Mouse (Mus musculus) limb, embryonic 14.5 days (tissue): ENCODE data around the gene Tuft1. TPM values are rescaled to one million over a fixed set of nuclear protein-coding genes. Genes with fewer than 3 reads are reported as not detected.
"Not testable (repeated sequence)": the region's sequence is repeated elsewhere in the genome, so short reads cannot be mapped to it uniquely, and the experiment has no call there.

Experiments
- ATAC-seq: fragments of 200-750 bp; cut with Nextera tagmentation; 2 replicates; pipeline ENCODE4 v1.8.0; 2017; ENCODE audit warnings: low read depth, moderate number of reproducible peaks, moderate TSS enrichment; ENCODE audit not compliant: low FRiP score
- DNase-seq: peaks from one replicate; pipeline ENCODE4 v3.0.0-alpha.2; 2015; ENCODE audit warnings: low spot score
- H3K27ac ChIP-seq: fragments of 300-500 bp; sonication (generic); replicated peaks from 2 replicates; pipeline ENCODE4 v1.5.1; 2014; ENCODE audit warnings: low read depth, mild to moderate bottlenecking, low read length, moderate library complexity, mixed read lengths
- H3K27me3 ChIP-seq: fragments of 300-500 bp; sonication (generic); 2 replicates; pipeline ENCODE4 v1.6.1; 2014; ENCODE audit warnings: low read length, mixed read lengths; ENCODE audit not compliant: control insufficient read depth, insufficient read depth
- H3K36me3 ChIP-seq: fragments of 300-500 bp; sonication (generic); 2 replicates; pipeline ENCODE4 v1.6.1; 2014; ENCODE audit warnings: mild to moderate bottlenecking, low read length, moderate library complexity, mixed read lengths; ENCODE audit not compliant: control insufficient read depth, insufficient read depth
- H3K4me1 ChIP-seq: fragments of 300-500 bp; sonication (generic); 2 replicates; pipeline ENCODE4 v1.6.1; 2014; ENCODE audit warnings: antibody characterized with exemption, low read length, mixed read lengths; ENCODE audit not compliant: control insufficient read depth, insufficient read depth
- H3K4me2 ChIP-seq: fragments of 300-500 bp; sonication (generic); replicated peaks from 2 replicates; pipeline ENCODE4 v1.6.1; 2014; ENCODE audit warnings: low read depth, mild to moderate bottlenecking, low read length, moderate library complexity; ENCODE audit not compliant: severe bottlenecking
- H3K4me3 ChIP-seq: fragments of 300-500 bp; sonication (generic); replicated peaks from 2 replicates; pipeline ENCODE4 v1.5.1; 2014; ENCODE audit warnings: low read length
- H3K9ac ChIP-seq: fragments of 300-500 bp; sonication (generic); 2 replicates; pipeline ENCODE4 v1.6.1; 2014; ENCODE audit warnings: mild to moderate bottlenecking, low read depth, low read length, moderate library complexity; ENCODE audit not compliant: severe bottlenecking
- H3K9me3 ChIP-seq: fragments of 300-500 bp; sonication (generic); 2 replicates; pipeline ENCODE4 v1.6.1; 2016; ENCODE audit warnings: low read length; ENCODE audit not compliant: control insufficient read depth
- POLR2A ChIP-seq: fragments of 200-500 bp; IDR thresholded peaks from 2 replicates; pipeline ENCODE4 v1.8.0; 2012; ENCODE audit warnings: inconsistent platforms, mild to moderate bottlenecking, moderate library complexity, borderline replicate concordance; ENCODE audit not compliant: insufficient read depth, insufficient read length; ENCODE audit errors: extremely low read depth
- WGBS: fragments of 180-500 bp; shearing (Covaris S2); extraction: QIAGEN DNeasy Blood & Tissue Kit; methylation state at CpG from one replicate; pipeline ENCODE4 v1.1.7; 2014; 5-methylcytosine and 5-hydroxymethylcytosine counted together
- polyA plus RNA-seq, 2 experiments: library from polyadenylated mRNA; depleted of rRNA in 1 of 2; stranded (reverse) in 1 of 2; unstranded in 1 of 2; fragments of >200 nt; fragmentation: Nextera tagmentation in 1 of 2; extraction: Ambion mirVana in 1 of 2; gene quantifications; 2 replicates each; pipeline versions ENCODE4 v1.2.1 to v1.2.3; 2012 to 2014

Tuft1 gene
- polyA plus RNA-seq, 2 experiments = 11.9 to 19.1 TPM

- H3K9me3 ChIP-seq, H3K27ac ChIP-seq, DNase-seq, H3K4me1 ChIP-seq, H3K9ac ChIP-seq, H3K36me3 ChIP-seq, H3K4me3 ChIP-seq, H3K27me3 ChIP-seq: not testable (repeated sequence)
- peak overlapping the region; percentile 15; the same call in 1 of the 2 replicates for H3K4me2 ChIP-seq
- 37% methylated on average over 8 of the region's 10 CpGs for WGBS
- peak; percentile 67 for ATAC-seq
Measured at GRCm38 (mm10) chr3:94659142-94659748, 573 bp upstream of the Tuft1 start.

GRCm38 (mm10) chr3:94657852-94658739, 576 bp downstream of the Tuft1 start:
- H3K9me3 ChIP-seq, H3K27me3 ChIP-seq, DNase-seq, H3K36me3 ChIP-seq, H3K27ac ChIP-seq, H3K4me1 ChIP-seq: not testable (repeated sequence)
- ATAC-seq = peak; percentile 60
- Histone ChIP-seq H3K4me3 (peak overlapping the region; percentile 39), H3K4me2 (peak overlapping the region; percentile 67), H3K9ac (peak overlapping the region; percentile 36)
- WGBS = 1% methylated on average over 21 of the region's 47 CpGs

GRCm38 (mm10) chr3:94653967-94654366, 4.7 kb downstream of the Tuft1 start:
- not testable (repeated sequence) for H3K36me3 ChIP-seq, H3K9ac ChIP-seq, H3K4me2 ChIP-seq, H3K4me3 ChIP-seq, ATAC-seq, H3K27ac ChIP-seq, DNase-seq, H3K9me3 ChIP-seq, H3K27me3 ChIP-seq
- 70% methylated on average over 1 of the region's 1 CpGs for WGBS
- peaks cover 12% of the 10 kb centered on the region for H3K4me1 ChIP-seq

- WGBS = 44% methylated on average over 7 of the region's 7 CpGs
- TF ChIP-seq POLR2A = no peak
- Histone ChIP-seq H3K9me3 (no peaks in the 10 kb centered on the region), H3K36me3 (no peaks in the 10 kb centered on the region), H3K27me3 (no peaks in the 10 kb centered on the region), H3K27ac (no peak overlapping the region), H3K4me3 (no peak overlapping the region), H3K4me2 (no peak overlapping the region), H3K4me1 (peaks cover 10% of the 10 kb centered on the region), H3K9ac (no peak overlapping the region)
- DNase-seq (no peak), ATAC-seq (no peak)
Measured at GRCm38 (mm10) chr3:94650409-94650808, 8.3 kb downstream of the Tuft1 start.

- 5% methylated on average over 6 of the region's 6 CpGs for WGBS
- TF ChIP-seq POLR2A = no peak
- H3K27ac ChIP-seq = peak overlapping the region; percentile 39; the same call in 1 of the 2 replicates
Measured at GRCm38 (mm10) chr3:94648755-94649590, 9.7 kb downstream of the Tuft1 start.

GRCm38 (mm10) chr3:94642495-94643162, 16.0 kb downstream of the Tuft1 start, which contains the start of gene Gm10972:
TSS of gene Gm10972 (plus strand) at chr3:94643112.
- not testable (repeated sequence) for H3K27me3 ChIP-seq, DNase-seq, H3K4me1 ChIP-seq, H3K4me3 ChIP-seq, H3K9me3 ChIP-seq, H3K4me2 ChIP-seq, ATAC-seq, H3K36me3 ChIP-seq, H3K9ac ChIP-seq, H3K27ac ChIP-seq
- 80% methylated on average over 2 of the region's 2 CpGs for WGBS

More at GRCm38 (mm10) chr3:94648755-94649590, 9.7 kb downstream of the Tuft1 start:
- peak; percentile 34 for DNase-seq
- Histone ChIP-seq H3K9ac (no peak overlapping the region), H3K27me3 (no peaks in the 10 kb centered on the region), H3K4me2 (no peak overlapping the region), H3K4me3 (no peak overlapping the region), H3K36me3 (no peaks in the 10 kb centered on the region), H3K4me1 (peaks cover 10% of the 10 kb centered on the region), H3K9me3 (no peaks in the 10 kb centered on the region)
- peak; percentile 81 for ATAC-seq
